8 mouse cellular contexts compared by ENCODE assay signal in genomic region chr11:69560896-69561854, GRCm38 (mm10). TPM values are rescaled to one million over a fixed set of nuclear protein-coding genes. Genes with fewer than 3 reads are reported as not detected.
DNase-seq lines count a peak whose midpoint lies in the region; ATAC-seq lines count a peak whose summit lies in the region.
"Had no signal": no experiment of that assay in that cellular context is flagged by ENCODE, and none has a peak within 500 bp of the region (broad histone marks: within the 10 kb centered on the region; RNA-seq: fewer than 3 reads in every experiment).

No protein-coding gene starts in this region.

- 41% methylated on average over 16 of the region's 16 CpGs for WGBS in lung, embryonic 15.5 days
- 16% methylated on average over 16 of the region's 16 CpGs for WGBS in forebrain, embryonic 10.5 days
- WGBS in limb, embryonic 10.5 days = 10% methylated on average over 16 of the region's 16 CpGs
- WGBS in stomach, embryonic 15.5 days = 37% methylated on average over 16 of the region's 16 CpGs

- peaks cover 22% of the 10 kb centered on the region for H3K36me3 ChIP-seq in lung, embryonic 15.5 days
- peaks cover 61% of the 10 kb centered on the region for H3K36me3 ChIP-seq in forebrain, embryonic 10.5 days (replicated peaks)
- H3K36me3 ChIP-seq in limb, embryonic 10.5 days = peaks cover 54% of the 10 kb centered on the region
- peaks cover 14% of the 10 kb centered on the region; the same call in 1 of the 2 replicates for H3K36me3 ChIP-seq in stomach, embryonic 15.5 days

- H3K27me3 ChIP-seq in lung, embryonic 15.5 days = no peaks in the 10 kb centered on the region; the same call in 1 of the 2 replicates
- H3K27me3 ChIP-seq in forebrain, embryonic 10.5 days (ENCODE audit: poor library complexity, severe bottlenecking) = peaks cover 56% of the 10 kb centered on the region
- peaks cover 8% of the 10 kb centered on the region for H3K27me3 ChIP-seq in limb, embryonic 10.5 days (ENCODE audit: low read depth, poor library complexity, severe bottlenecking)
- H3K27me3 ChIP-seq in stomach, embryonic 15.5 days (replicated peaks) = no peaks in the 10 kb centered on the region

- no peak for ATAC-seq in lung, embryonic 15.5 days (ENCODE audit: borderline replicate concordance, extremely low read depth, low FRiP score, low TSS enrichment)
- no peak for ATAC-seq in stomach, embryonic 15.5 days (ENCODE audit: insufficient read depth, low FRiP score, low read depth)
- no peak for ATAC-seq in erythroid progenitor cell, adult 5-6 weeks (replicated peaks; ENCODE audit: low FRiP score, poor library complexity, severe bottlenecking)

- H3K4me2 ChIP-seq in lung, embryonic 15.5 days = peak overlapping the region; percentile 99; the same call in 1 of the 2 replicates
- H3K4me2 ChIP-seq in stomach, embryonic 15.5 days = peak overlapping the region; percentile 94

- no peak for DNase-seq in lung, adult 18-20 months
- DNase-seq in forebrain, embryonic 10.5 days (ENCODE audit: extremely low spot score, low spot score) = peak; percentile 72
- peak; percentile 81 for DNase-seq in limb, embryonic 10.5 days (ENCODE audit: low spot score)
- DNase-seq in lung, postnatal 14 days = no peak
- DNase-seq: right cerebral cortex, postnatal 14 days had no signal

- peaks cover 29% of the 10 kb centered on the region for H3K4me1 ChIP-seq in lung, embryonic 15.5 days
- H3K4me1 ChIP-seq in forebrain, embryonic 10.5 days = peaks cover 96% of the 10 kb centered on the region
- H3K4me1 ChIP-seq in limb, embryonic 10.5 days = peaks cover 98% of the 10 kb centered on the region
- H3K4me1 ChIP-seq in stomach, embryonic 15.5 days = peaks cover 26% of the 10 kb centered on the region

- no peak overlapping the region for H3K27ac ChIP-seq in lung, embryonic 15.5 days
- H3K27ac ChIP-seq in forebrain, embryonic 10.5 days = peak overlapping the region; percentile 95
- H3K27ac ChIP-seq in limb, embryonic 10.5 days = peak overlapping the region; percentile 97
- no peak overlapping the region for H3K27ac ChIP-seq in stomach, embryonic 15.5 days

- no peak overlapping the region for H3K9ac ChIP-seq in lung, embryonic 15.5 days
- no peak overlapping the region for H3K9ac ChIP-seq in stomach, embryonic 15.5 days

- H3K9me3 ChIP-seq in lung, embryonic 15.5 days = no peaks in the 10 kb centered on the region
- no peaks in the 10 kb centered on the region; the same call in 1 of the 2 replicates for H3K9me3 ChIP-seq in forebrain, embryonic 10.5 days
- no peaks in the 10 kb centered on the region for H3K9me3 ChIP-seq in limb, embryonic 10.5 days (replicated peaks)
- H3K9me3 ChIP-seq in stomach, embryonic 15.5 days = no peaks in the 10 kb centered on the region

- no peak overlapping the region for H3K4me3 ChIP-seq in lung, embryonic 15.5 days
- peak overlapping the region; percentile 84 for H3K4me3 ChIP-seq in forebrain, embryonic 10.5 days
- peak overlapping the region; percentile 92 for H3K4me3 ChIP-seq in limb, embryonic 10.5 days
- no peak overlapping the region for H3K4me3 ChIP-seq in stomach, embryonic 15.5 days (replicated peaks)

RNA-seq across cellular contexts. Expression of gene Efnb3, which starts 1.2 kb away (rescaled TPM):
- 8.5 and 8.8 TPM in 2 replicates for polyA plus RNA-seq in lung, embryonic 15.5 days (2015; fragmentation: Nextera tagmentation; extraction: Ambion mirVana)
- polyA plus RNA-seq in forebrain, embryonic 10.5 days (2016; fragmentation: Nextera tagmentation; extraction: Ambion mirVana) = 27.9 and 28.7 TPM in 2 replicates
- polyA plus RNA-seq in limb, embryonic 10.5 days (2016; fragmentation: Nextera tagmentation; extraction: Ambion mirVana) = 44.2 and 55.2 TPM in 2 replicates
- polyA plus RNA-seq in stomach, embryonic 15.5 days (2015; fragmentation: Nextera tagmentation; extraction: Ambion mirVana) = 10.4 and 12.6 TPM in 2 replicates
- total RNA-seq in erythroid progenitor cell, adult 5-6 weeks (2015; ENCODE audit: low replicate concordance) = 2.5 and 2.9 TPM in 2 replicates
- total RNA-seq in erythroid progenitor cell, adult 5-6 weeks (2017; ENCODE audit: low replicate concordance) = 0.77 and 1.1 TPM in 2 replicates

RNA-seq across cellular contexts. Expression of gene Dnah2, which starts 12.3 kb away (rescaled TPM):
- polyA plus RNA-seq in lung, embryonic 15.5 days (2015; fragmentation: Nextera tagmentation; extraction: Ambion mirVana) = 1.1 and 1.2 TPM in 2 replicates
- 1.5 TPM in 2 replicates for polyA plus RNA-seq in forebrain, embryonic 10.5 days (2016; fragmentation: Nextera tagmentation; extraction: Ambion mirVana)
- polyA plus RNA-seq in limb, embryonic 10.5 days (2016; fragmentation: Nextera tagmentation; extraction: Ambion mirVana) = 1.0 and 1.3 TPM in 2 replicates
- polyA plus RNA-seq in stomach, embryonic 15.5 days (2015; fragmentation: Nextera tagmentation; extraction: Ambion mirVana) = 0.81 and 1.1 TPM in 2 replicates
- not detected in 2 replicates for total RNA-seq in erythroid progenitor cell, adult 5-6 weeks (2015; ENCODE audit: low replicate concordance)
- 0.13 TPM in 1 of 2 replicates, not detected in the other for total RNA-seq in erythroid progenitor cell, adult 5-6 weeks (2017; ENCODE audit: low replicate concordance)

RNA-seq across cellular contexts. Expression of gene Wrap53, which starts 18.9 kb away (rescaled TPM):
- 28.3 and 28.4 TPM in 2 replicates for polyA plus RNA-seq in lung, embryonic 15.5 days (2015; fragmentation: Nextera tagmentation; extraction: Ambion mirVana)
- 46.4 and 51.1 TPM in 2 replicates for polyA plus RNA-seq in forebrain, embryonic 10.5 days (2016; fragmentation: Nextera tagmentation; extraction: Ambion mirVana)
- polyA plus RNA-seq in limb, embryonic 10.5 days (2016; fragmentation: Nextera tagmentation; extraction: Ambion mirVana) = 52.3 and 52.8 TPM in 2 replicates
- 21.6 and 24.5 TPM in 2 replicates for polyA plus RNA-seq in stomach, embryonic 15.5 days (2015; fragmentation: Nextera tagmentation; extraction: Ambion mirVana)
- total RNA-seq in erythroid progenitor cell, adult 5-6 weeks (2015; ENCODE audit: low replicate concordance) = 13.8 and 48.3 TPM in 2 replicates
- total RNA-seq in erythroid progenitor cell, adult 5-6 weeks (2017; ENCODE audit: low replicate concordance) = 13.5 and 18.4 TPM in 2 replicates

RNA-seq across cellular contexts. Expression of gene Trp53, which starts 19.0 kb away (rescaled TPM):
- polyA plus RNA-seq in lung, embryonic 15.5 days (2015; fragmentation: Nextera tagmentation; extraction: Ambion mirVana) = 168 and 170 TPM in 2 replicates
- polyA plus RNA-seq in forebrain, embryonic 10.5 days (2016; fragmentation: Nextera tagmentation; extraction: Ambion mirVana) = 192 and 194 TPM in 2 replicates
- polyA plus RNA-seq in limb, embryonic 10.5 days (2016; fragmentation: Nextera tagmentation; extraction: Ambion mirVana) = 243 and 267 TPM in 2 replicates
- 122 and 130 TPM in 2 replicates for polyA plus RNA-seq in stomach, embryonic 15.5 days (2015; fragmentation: Nextera tagmentation; extraction: Ambion mirVana)
- total RNA-seq in erythroid progenitor cell, adult 5-6 weeks (2015; ENCODE audit: low replicate concordance) = 38.2 and 75.9 TPM in 2 replicates
- 12.2 TPM in 2 replicates for total RNA-seq in erythroid progenitor cell, adult 5-6 weeks (2017; ENCODE audit: low replicate concordance)

RNA-seq across cellular contexts. Expression of gene Atp1b2, which starts 44.6 kb away (rescaled TPM):
- polyA plus RNA-seq in lung, embryonic 15.5 days (2015; fragmentation: Nextera tagmentation; extraction: Ambion mirVana) = 8.4 and 10.1 TPM in 2 replicates
- 4.3 and 4.6 TPM in 2 replicates for polyA plus RNA-seq in forebrain, embryonic 10.5 days (2016; fragmentation: Nextera tagmentation; extraction: Ambion mirVana)
- polyA plus RNA-seq in limb, embryonic 10.5 days (2016; fragmentation: Nextera tagmentation; extraction: Ambion mirVana) = 1.5 TPM in 2 replicates
- 7.5 and 7.7 TPM in 2 replicates for polyA plus RNA-seq in stomach, embryonic 15.5 days (2015; fragmentation: Nextera tagmentation; extraction: Ambion mirVana)
- 20.9 and 36.5 TPM in 2 replicates for total RNA-seq in erythroid progenitor cell, adult 5-6 weeks (2015; ENCODE audit: low replicate concordance)
- total RNA-seq in erythroid progenitor cell, adult 5-6 weeks (2017; ENCODE audit: low replicate concordance) = 3.5 and 4.5 TPM in 2 replicates

Comparison
In these comparisons a context has a peak if more than half of its experiments do, and no peak if none do; other contexts are left out.
1. H3K27ac ChIP-seq: peak in forebrain, embryonic 10.5 days (single experiment) and limb, embryonic 10.5 days (single experiment); none in lung, embryonic 15.5 days (single experiment) and stomach, embryonic 15.5 days (single experiment).
2. H3K4me3 ChIP-seq: peak in forebrain, embryonic 10.5 days (single experiment) and limb, embryonic 10.5 days (single experiment); none in lung, embryonic 15.5 days (single experiment) and stomach, embryonic 15.5 days (single experiment).
3. DNase-seq: peak in forebrain, embryonic 10.5 days (single experiment) and limb, embryonic 10.5 days (single experiment); none in lung, adult 18-20 months (0 of 2) and lung, postnatal 14 days (single experiment).